Mouse (Mus musculus) inflammation-experienced regulatory T-cells (primary cell): ENCODE data around the gene Gorab. TPM values are rescaled to one million over a fixed set of nuclear protein-coding genes. Genes with fewer than 3 reads are reported as not detected.

Experiments
- polyA plus RNA-seq, 2 experiments: library from polyadenylated mRNA; unstranded; fragments of 100-300 nt; shearing (Covaris generic); gene quantifications; one replicate each; pipeline ENCODE4 v1.2.1; 2017

The Gorab gene
- polyA plus RNA-seq: 10 to 100 TPM; 11.5 to 17.2 TPM

DNA sequence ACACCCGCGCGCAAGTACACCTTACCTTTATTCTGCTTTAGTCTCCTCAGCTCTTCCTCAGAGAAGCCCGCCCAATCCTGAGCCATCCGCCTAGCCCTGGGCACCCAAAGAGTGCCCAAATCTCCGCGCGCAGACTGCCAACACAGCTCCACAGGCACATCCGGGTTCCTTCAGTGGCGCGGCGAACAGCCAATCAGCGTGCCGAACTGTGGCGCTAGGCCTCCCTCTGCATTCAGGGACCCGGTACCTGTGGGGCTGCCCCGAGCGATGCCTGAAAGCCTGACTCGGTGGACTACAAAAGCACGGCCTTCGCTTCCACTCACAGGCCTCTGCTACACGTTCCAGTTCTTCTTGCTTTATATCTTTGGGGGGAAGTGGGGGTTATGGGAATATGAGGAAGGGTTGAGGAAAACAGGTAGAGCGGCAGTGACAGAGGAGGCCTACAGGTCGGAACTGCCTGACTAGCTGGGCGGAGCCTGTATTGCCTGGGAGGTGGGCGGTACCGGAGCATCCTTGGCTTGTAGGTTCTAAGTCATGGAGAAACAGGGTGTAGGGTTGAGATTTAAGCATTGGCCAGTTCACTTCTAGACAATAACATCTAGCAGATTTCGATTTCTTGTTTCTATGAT lies at the start of gene Gorab:
TSS of gene Gorab (minus strand) at position 172 of the 629 bp plus-strand sequence.

Other genes starting within 250 kb of the Gorab start
- under 1 TPM; 0.11 to 0.32 TPM for gene Prrx1, start 90.0 kb downstream of the Gorab start, polyA plus RNA-seq